Mouse (Mus musculus) spleen, postnatal 14 days (tissue): Measurements from ENCODE around the gene Kif22.

Experiments
- DNase-seq, 2 experiments: peaks; one replicate each; pipeline ENCODE4 v3.0.0; 2021 to 2022; ENCODE audit warnings: low spot score in 2 of 2

Gene Kif22

GRCm38 (mm10) chr7:126984667-126985444 is 57.4 kb downstream of the Kif22 start:
- no peak for DNase-seq

- no peak for DNase-seq
These were observed 59.2 kb downstream of the Kif22 start for GRCm38 (mm10) chr7:126983113-126983512.

DNA sequence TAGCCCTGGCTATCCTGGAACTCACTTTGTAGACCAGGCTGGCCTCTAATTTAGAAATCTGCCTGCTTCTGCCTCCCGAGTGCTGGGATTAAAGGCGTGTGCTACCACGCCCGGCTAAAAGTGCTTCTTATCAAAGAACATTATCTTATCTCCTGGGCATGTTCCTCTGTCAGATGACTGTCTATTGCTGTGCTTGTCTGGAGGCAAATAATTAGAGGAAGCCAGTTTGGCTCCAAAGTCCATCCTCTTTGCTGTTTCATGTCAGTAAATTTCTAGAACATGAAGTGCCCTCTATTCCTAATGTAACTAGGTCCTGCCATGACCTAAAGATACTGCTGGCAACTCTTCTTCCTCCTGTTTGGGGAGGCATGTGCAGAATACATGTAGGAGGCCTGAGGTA is 60.2 kb downstream of the Kif22 start:
- no peak for DNase-seq

DNA sequence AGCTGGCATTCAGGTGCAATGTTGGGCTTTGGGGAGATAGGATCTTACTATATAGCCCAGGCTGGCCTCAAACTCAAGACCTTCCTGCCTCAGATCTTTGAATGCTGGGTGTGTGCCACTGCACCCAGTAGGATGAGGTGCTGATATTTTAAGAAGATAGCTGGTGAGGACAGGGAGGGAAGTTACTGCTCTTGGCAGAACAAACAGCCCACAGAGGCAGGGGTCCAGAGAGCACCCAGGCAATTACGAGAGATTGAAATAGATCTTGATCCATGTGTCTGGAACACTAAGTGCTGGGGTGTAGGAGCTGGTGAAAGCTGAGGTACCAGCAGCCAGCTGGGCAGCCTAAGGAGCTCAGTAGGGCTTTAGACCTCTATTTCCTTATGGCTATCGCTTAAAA is 60.7 kb downstream of the Kif22 start:
- DNase-seq, result no peak

GRCm38 (mm10) chr7:126978841-126979240 is 63.4 kb downstream of the Kif22 start:
- DNase-seq, result no peak
